Mouse (Mus musculus) MEL (cell line): ENCODE measurements around the gene Lrrc61. TPM values are rescaled to one million over a fixed set of nuclear protein-coding genes. Genes with fewer than 3 reads are reported as not detected.

Experiments
- DNase-seq: peaks from one replicate; pipeline ENCODE4 v3.0.0; 2011; ENCODE audit warnings: low read depth, low spot score
- H3K27ac ChIP-seq: 2 replicates; pipeline ENCODE4 v1.5.1; 2012; ENCODE audit warnings: low read depth, mild to moderate bottlenecking, control low read depth, low read length, moderate library complexity; ENCODE audit not compliant: control insufficient read depth
- H3K27me3 ChIP-seq, 2 experiments: fragments of 150-350 bp in 1 of 2; sonication (generic) in 1 of 2; 2 replicates each; pipeline ENCODE4 v1.6.1; 2012; ENCODE audit warnings: low read length in 2 of 2, mild to moderate bottlenecking in 2 of 2, improper control_type of control experiment in 1 of 2, moderate library complexity in 1 of 2; ENCODE audit not compliant: insufficient read depth in 2 of 2, control insufficient read depth in 1 of 2
- H3K36me3 ChIP-seq, 2 experiments: 2 replicates each; pipeline ENCODE4 v1.6.1; 2012 to 2014; ENCODE audit warnings: low read length in 2 of 2, improper control_type of control experiment in 1 of 2, inconsistent platforms in 1 of 2, mild to moderate bottlenecking in 1 of 2; ENCODE audit not compliant: insufficient read depth in 2 of 2, control insufficient read depth in 1 of 2
- H3K4me1 ChIP-seq, 2 experiments: fragments of 150-350 bp in 1 of 2; sonication (generic) in 1 of 2; 2 replicates each; pipeline ENCODE4 v1.6.1; 2012; ENCODE audit warnings: low read length in 2 of 2, improper control_type of control experiment in 1 of 2, mild to moderate bottlenecking in 1 of 2; ENCODE audit not compliant: insufficient read depth in 2 of 2, control insufficient read depth in 1 of 2
- H3K4me3 ChIP-seq, 2 experiments: fragments of 150-350 bp in 1 of 2; sonication (generic) in 1 of 2; 2 replicates each; pipeline ENCODE4 v1.5.1; 2012; ENCODE audit warnings: low read depth in 2 of 2, low read length in 2 of 2, mild to moderate bottlenecking in 2 of 2, moderate library complexity in 2 of 2, control low read depth in 1 of 2, improper control_type of control experiment in 1 of 2; ENCODE audit not compliant: control insufficient read depth in 1 of 2, insufficient read depth in 1 of 2
- H3K79me2 ChIP-seq: 2 replicates; pipeline ENCODE4 v1.6.1; 2012; ENCODE audit warnings: mild to moderate bottlenecking, low read length, moderate library complexity; ENCODE audit not compliant: control insufficient read depth, poor library complexity, insufficient read depth
- H3K9ac ChIP-seq: 2 replicates; pipeline ENCODE4 v1.6.1; 2012; ENCODE audit warnings: low read depth, mild to moderate bottlenecking, control low read depth, low read length, moderate library complexity; ENCODE audit not compliant: control insufficient read depth, poor library complexity, severe bottlenecking
- H3K9me3 ChIP-seq: fragments of 150-350 bp; sonication (generic); replicated peaks from 2 replicates; pipeline ENCODE4 v1.6.1; 2012; ENCODE audit warnings: mild to moderate bottlenecking, low read length, improper control_type of control experiment, moderate library complexity; ENCODE audit not compliant: insufficient read depth
- BHLHE40 ChIP-seq: IDR thresholded peaks from 2 replicates; pipeline ENCODE4 v1.6.1; 2012; ENCODE audit warnings: low read depth, mild to moderate bottlenecking, inconsistent platforms, low read length, improper control_type of control experiment, borderline replicate concordance
- CHD1 ChIP-seq: IDR thresholded peaks from 2 replicates; pipeline ENCODE4 v1.6.1; 2012; ENCODE audit warnings: low read depth, mild to moderate bottlenecking, inconsistent platforms, low read length, improper control_type of control experiment
- CHD2 ChIP-seq: IDR thresholded peaks from 2 replicates; pipeline ENCODE4 v1.6.1; 2011; ENCODE audit warnings: low read length, improper control_type of control experiment
- CTCF ChIP-seq, 3 experiments: IDR thresholded peaks in 2 of 3; conservative IDR thresholded peaks in 1 of 3; 2 replicates each; pipeline ENCODE4 v1.5.1; 2011 to 2012; ENCODE audit warnings: low read length in 3 of 3, low read depth in 2 of 3, mild to moderate bottlenecking in 2 of 3, improper control_type of control experiment in 1 of 3, inconsistent platforms in 1 of 3, mixed read lengths in 1 of 3, moderate library complexity in 1 of 3; ENCODE audit not compliant: control insufficient read depth in 1 of 3, insufficient read depth in 1 of 3, poor library complexity in 1 of 3, severe bottlenecking in 1 of 3
- EP300 ChIP-seq, 2 experiments: IDR thresholded peaks; 2 replicates each; pipeline ENCODE4 v1.6.1; 2011; ENCODE audit warnings: improper control_type of control experiment in 2 of 2, low read length in 2 of 2, low read depth in 1 of 2, mild to moderate bottlenecking in 1 of 2
- ETS1 ChIP-seq: IDR thresholded peaks from 2 replicates; pipeline ENCODE4 v1.6.1; 2012; ENCODE audit warnings: low read depth, mild to moderate bottlenecking, inconsistent platforms, low read length, improper control_type of control experiment, moderate library complexity
- GABPA ChIP-seq: IDR thresholded peaks from 2 replicates; pipeline ENCODE4 v1.6.1; 2012; ENCODE audit warnings: low read depth, mild to moderate bottlenecking, inconsistent platforms, low read length, improper control_type of control experiment, moderate library complexity
- GATA1 ChIP-seq: IDR thresholded peaks from 2 replicates; pipeline ENCODE4 v1.6.1; 2011; ENCODE audit warnings: low read depth, low read length, improper control_type of control experiment
- HCFC1 ChIP-seq: IDR thresholded peaks from 2 replicates; pipeline ENCODE4 v1.6.1; 2012; ENCODE audit warnings: low read depth, mild to moderate bottlenecking, inconsistent platforms, low read length, improper control_type of control experiment, moderate library complexity
- JUND ChIP-seq: IDR thresholded peaks from 2 replicates; pipeline ENCODE4 v1.6.1; 2011; ENCODE audit warnings: low read depth, mild to moderate bottlenecking, improper control_type of control experiment, low read length
- KAT2A ChIP-seq: conservative IDR thresholded peaks from 2 replicates; pipeline ENCODE4 v1.6.1; 2012; ENCODE audit warnings: low read depth, low read length, improper control_type of control experiment, inconsistent platforms
- MAX ChIP-seq: IDR thresholded peaks from 2 replicates; pipeline ENCODE4 v1.6.1; 2011; ENCODE audit warnings: low read length, improper control_type of control experiment
- MAZ ChIP-seq: IDR thresholded peaks from 2 replicates; pipeline ENCODE4 v1.6.1; 2012; ENCODE audit warnings: low read depth, mild to moderate bottlenecking, inconsistent platforms, low read length, improper control_type of control experiment
- MXI1 ChIP-seq: IDR thresholded peaks from 2 replicates; pipeline ENCODE4 v1.6.1; 2011; ENCODE audit warnings: mild to moderate bottlenecking, low read depth, low read length, improper control_type of control experiment
- NRF1 ChIP-seq: IDR thresholded peaks from 2 replicates; pipeline ENCODE4 v1.6.1; 2014; ENCODE audit warnings: low read depth, mild to moderate bottlenecking, inconsistent platforms, low read length, improper control_type of control experiment, moderate library complexity; ENCODE audit not compliant: poor library complexity, insufficient read depth, severe bottlenecking
- POLR2AphosphoS2 ChIP-seq: IDR thresholded peaks from 2 replicates; pipeline ENCODE4 v1.6.1; 2011; ENCODE audit warnings: low read length, improper control_type of control experiment
- POLR2AphosphoS5 ChIP-seq: IDR thresholded peaks from 2 replicates; pipeline ENCODE4 v1.6.1; 2012; ENCODE audit warnings: low read depth, borderline replicate concordance, mild to moderate bottlenecking, inconsistent platforms, low read length, moderate library complexity, mixed read lengths
- RCOR1 ChIP-seq: IDR thresholded peaks from 2 replicates; pipeline ENCODE4 v1.6.1; 2012; ENCODE audit warnings: low read depth, mild to moderate bottlenecking, inconsistent platforms, low read length, improper control_type of control experiment
- SIN3A ChIP-seq: IDR thresholded peaks from 2 replicates; pipeline ENCODE4 v1.6.1; 2012; ENCODE audit warnings: low read length, improper control_type of control experiment, inconsistent platforms
- TAL1 ChIP-seq: IDR thresholded peaks from 2 replicates; pipeline ENCODE4 v1.6.1; 2012; ENCODE audit warnings: mild to moderate bottlenecking, inconsistent platforms, low read length, moderate library complexity, mixed read lengths
- TBP ChIP-seq: IDR thresholded peaks from 2 replicates; pipeline ENCODE4 v1.8.0; 2011; ENCODE audit warnings: low read depth, low read length, improper control_type of control experiment
- UBTF ChIP-seq: IDR thresholded peaks from 2 replicates; pipeline ENCODE4 v1.6.1; 2012; ENCODE audit warnings: low read depth, mild to moderate bottlenecking, inconsistent platforms, low read length, improper control_type of control experiment, moderate library complexity, borderline replicate concordance; ENCODE audit not compliant: insufficient read depth
- USF2 ChIP-seq, 2 experiments: IDR thresholded peaks; 2 replicates each; pipeline ENCODE4 v1.6.1; 2011 to 2012; ENCODE audit warnings: improper control_type of control experiment in 2 of 2, low read length in 2 of 2, borderline replicate concordance in 1 of 2, inconsistent platforms in 1 of 2, low read depth in 1 of 2, mild to moderate bottlenecking in 1 of 2; ENCODE audit not compliant: insufficient read depth in 1 of 2
- ZC3H11A ChIP-seq: IDR thresholded peaks from 2 replicates; pipeline ENCODE4 v1.6.1; 2012; ENCODE audit warnings: low read depth, mild to moderate bottlenecking, inconsistent platforms, low read length, improper control_type of control experiment
- ZKSCAN1 ChIP-seq: IDR thresholded peaks from 2 replicates; pipeline ENCODE4 v1.6.1; 2012; ENCODE audit warnings: low read depth, mild to moderate bottlenecking, inconsistent platforms, low read length, improper control_type of control experiment, moderate library complexity
- ZMIZ1 ChIP-seq: IDR thresholded peaks from 2 replicates; pipeline ENCODE4 v1.6.1; 2012; ENCODE audit warnings: low read depth, mild to moderate bottlenecking, inconsistent platforms, low read length, improper control_type of control experiment, moderate library complexity
- polyA plus RNA-seq, 2 experiments: library from polyadenylated mRNA; stranded (reverse) in 1 of 2; unstranded in 1 of 2; fragments of >175 nt in 1 of 2; fragments of >200 nt in 1 of 2; gene quantifications; 2 replicates each; pipeline versions ENCODE4 v1.2.1 to v1.2.4; 2012; ENCODE audit warnings: low replicate concordance in 2 of 2, low read depth in 1 of 2; ENCODE audit not compliant: insufficient read length in 2 of 2, insufficient read depth in 1 of 2, missing spikeins in 1 of 2
- total RNA-seq: library from RNA; depleted of rRNA; stranded (reverse); fragments of 300-350 nt; gene quantifications from 2 replicates; pipeline ENCODE4 v1.2.3, GENCODE M21; 2012

Gene Lrrc61
- total and polyA plus RNA-seq, 3 experiments: not detected

DNA sequence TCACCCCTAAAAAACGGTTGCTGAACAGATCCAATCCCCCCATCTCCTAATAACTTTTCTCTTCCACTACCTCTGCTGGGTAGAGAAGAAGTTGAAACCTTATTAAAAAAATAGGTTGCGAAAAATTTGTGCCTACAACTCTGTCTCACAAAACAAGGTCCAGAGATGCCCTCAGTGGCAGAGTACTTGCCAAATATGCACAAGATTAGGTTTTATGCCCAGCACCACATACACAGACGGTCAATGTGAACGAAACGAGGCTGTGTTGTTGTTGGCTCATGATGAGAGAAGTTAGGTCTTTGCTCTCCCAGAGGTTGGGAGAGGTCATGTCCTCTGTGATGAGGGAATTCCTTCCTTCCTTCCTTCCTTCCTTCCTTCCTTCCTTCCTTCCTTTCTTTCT is 9.3 kb upstream of the Lrrc61 start:
- TF ChIP-seq MXI1 (no peak), USF2 (IDR thresholded peaks at IDR 0.05; ENCODE audit: borderline replicate concordance in 1 of 2, insufficient read depth in 1 of 2, low read depth in 1 of 2, low read length in 2 of 2) (no peak), GATA1 (no peak), ZMIZ1 (no peak), TBP (no peak), CTCF (IDR thresholded peaks at IDR 0.05 in 2 of 3, conservative IDR thresholded peaks at IDR 0.05 in 1 of 3; ENCODE audit: control insufficient read depth in 1 of 3, insufficient read depth in 1 of 3, low read depth in 2 of 3, low read length in 3 of 3, poor library complexity in 1 of 3, severe bottlenecking in 1 of 3) (no peak), NRF1 (no peak), ZKSCAN1 (no peak), RCOR1 (no peak), GABPA (no peak), BHLHE40 (no peak), ZC3H11A (no peak), MAX (no peak), MAZ (no peak), POLR2AphosphoS2 (no peak), CHD1 (no peak), HCFC1 (no peak), SIN3A (no peak), KAT2A (no peak)
- Histone ChIP-seq H3K36me3 (no peaks in the 10 kb centered on the region), H3K9me3 (no peaks in the 10 kb centered on the region), H3K79me2 (no peaks in the 10 kb centered on the region), H3K4me1 (no peaks in the 10 kb centered on the region), H3K27me3 (no peaks in the 10 kb centered on the region), H3K9ac (no peak overlapping the region), H3K4me3 (no peak overlapping the region), H3K27ac (no peak overlapping the region)
- no peak for DNase-seq

DNA sequence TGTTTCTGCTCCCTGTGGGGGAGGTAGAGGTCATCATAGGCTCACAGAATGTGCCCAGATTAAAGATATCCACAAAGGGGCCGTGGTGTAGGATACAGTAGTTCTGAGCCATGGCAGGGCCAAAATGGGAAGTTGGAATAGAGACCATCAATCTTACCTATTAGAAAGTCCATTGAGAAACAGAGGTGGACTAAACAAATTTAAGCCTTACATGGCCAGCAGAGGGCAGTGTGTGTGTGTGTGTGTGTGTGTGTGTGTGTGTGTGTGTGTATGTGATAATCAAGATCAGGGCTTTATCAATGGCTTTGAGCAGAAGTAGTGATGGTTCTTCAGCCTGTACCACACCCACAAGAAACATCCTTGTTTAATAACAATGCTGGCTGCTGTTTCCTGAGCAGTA is 8.3 kb upstream of the Lrrc61 start:
- DNase-seq: no peak
- Histone ChIP-seq H3K4me1 (no peaks in the 10 kb centered on the region), H3K9me3 (no peaks in the 10 kb centered on the region), H3K27me3 (no peaks in the 10 kb centered on the region), H3K4me3 (no peak overlapping the region), H3K36me3 (no peaks in the 10 kb centered on the region), H3K9ac (no peak overlapping the region), H3K79me2 (no peaks in the 10 kb centered on the region), H3K27ac (no peak overlapping the region)
- TF ChIP-seq MAZ (no peak), ETS1 (no peak), TBP (no peak), GABPA (no peak), CHD2 (no peak), NRF1 (no peak), CHD1 (no peak), MAX (no peak), UBTF (no peak), TAL1 (no peak), RCOR1 (no peak), MXI1 (no peak), CTCF (IDR thresholded peaks at IDR 0.05 in 2 of 3, conservative IDR thresholded peaks at IDR 0.05 in 1 of 3; ENCODE audit: control insufficient read depth in 1 of 3, insufficient read depth in 1 of 3, low read depth in 2 of 3, low read length in 3 of 3, poor library complexity in 1 of 3, severe bottlenecking in 1 of 3) (no peak), KAT2A (no peak), ZC3H11A (no peak), EP300 (IDR thresholded peaks at IDR 0.05; ENCODE audit: low read depth in 1 of 2, low read length in 2 of 2) (no peak), POLR2AphosphoS5 (no peak), JUND (no peak)
